Mouse (Mus musculus) thymus, adult 2 months (tissue): ENCODE measurements around the gene Vat1l. TPM values are rescaled to one million over a fixed set of nuclear protein-coding genes. Genes with fewer than 3 reads are reported as not detected.

ENCODE experiments used
- DNase-seq: peaks from one replicate; pipeline ENCODE4 v3.0.0; 2021
- H3K27ac ChIP-seq: fragments of 200-500 bp; 2 replicates; pipeline ENCODE4 v1.5.1; 2012; ENCODE audit warnings: low read length, control low read depth; ENCODE audit not compliant: control insufficient read depth, insufficient read depth
- H3K27me3 ChIP-seq: fragments of 200-500 bp; 2 replicates; pipeline ENCODE4 v1.6.1; 2012; ENCODE audit warnings: mild to moderate bottlenecking, low read length, moderate library complexity, mixed read lengths; ENCODE audit not compliant: control insufficient read depth, insufficient read depth
- H3K36me3 ChIP-seq: fragments of 200-500 bp; 2 replicates; pipeline ENCODE4 v1.6.1; 2012; ENCODE audit warnings: mild to moderate bottlenecking, low read length, moderate library complexity; ENCODE audit not compliant: control insufficient read depth, insufficient read depth
- H3K4me1 ChIP-seq: fragments of 200-500 bp; replicated peaks from 2 replicates; pipeline ENCODE4 v1.6.1; 2012; ENCODE audit warnings: low read length; ENCODE audit not compliant: control insufficient read depth, insufficient read depth
- H3K4me3 ChIP-seq: fragments of 200-500 bp; 2 replicates; pipeline ENCODE4 v1.5.1; 2012; ENCODE audit warnings: mild to moderate bottlenecking, low read length, control low read depth, moderate library complexity; ENCODE audit not compliant: control insufficient read depth, insufficient read depth
- CTCF ChIP-seq: fragments of 200-500 bp; IDR thresholded peaks from 2 replicates; pipeline ENCODE4 v1.5.1; 2012; ENCODE audit warnings: mild to moderate bottlenecking, control low read depth, low read length, moderate library complexity, borderline replicate concordance; ENCODE audit not compliant: control insufficient read depth, poor library complexity, insufficient read depth; ENCODE audit errors: extremely low read depth
- POLR2A ChIP-seq: fragments of 200-500 bp; IDR thresholded peaks from 2 replicates; pipeline ENCODE4 v1.6.1; 2012; ENCODE audit warnings: mild to moderate bottlenecking, low read length, control low read depth, moderate library complexity; ENCODE audit not compliant: control insufficient read depth, poor library complexity, insufficient read depth; ENCODE audit errors: extremely low read depth
- WGBS: fragments of 180-500 bp; shearing (Covaris S2); methylation state at CpG from one replicate; pipeline ENCODE4 v1.1.7; 2018; 5-methylcytosine and 5-hydroxymethylcytosine counted together
- polyA plus RNA-seq: library from polyadenylated mRNA; depleted of rRNA; stranded (reverse); fragments of >200 nt; gene quantifications from 2 replicates; pipeline ENCODE4 v1.2.3, GENCODE M21; 2012

Gene Vat1l
- polyA plus RNA-seq, 1 experiment = 0.24 TPM

DNA sequence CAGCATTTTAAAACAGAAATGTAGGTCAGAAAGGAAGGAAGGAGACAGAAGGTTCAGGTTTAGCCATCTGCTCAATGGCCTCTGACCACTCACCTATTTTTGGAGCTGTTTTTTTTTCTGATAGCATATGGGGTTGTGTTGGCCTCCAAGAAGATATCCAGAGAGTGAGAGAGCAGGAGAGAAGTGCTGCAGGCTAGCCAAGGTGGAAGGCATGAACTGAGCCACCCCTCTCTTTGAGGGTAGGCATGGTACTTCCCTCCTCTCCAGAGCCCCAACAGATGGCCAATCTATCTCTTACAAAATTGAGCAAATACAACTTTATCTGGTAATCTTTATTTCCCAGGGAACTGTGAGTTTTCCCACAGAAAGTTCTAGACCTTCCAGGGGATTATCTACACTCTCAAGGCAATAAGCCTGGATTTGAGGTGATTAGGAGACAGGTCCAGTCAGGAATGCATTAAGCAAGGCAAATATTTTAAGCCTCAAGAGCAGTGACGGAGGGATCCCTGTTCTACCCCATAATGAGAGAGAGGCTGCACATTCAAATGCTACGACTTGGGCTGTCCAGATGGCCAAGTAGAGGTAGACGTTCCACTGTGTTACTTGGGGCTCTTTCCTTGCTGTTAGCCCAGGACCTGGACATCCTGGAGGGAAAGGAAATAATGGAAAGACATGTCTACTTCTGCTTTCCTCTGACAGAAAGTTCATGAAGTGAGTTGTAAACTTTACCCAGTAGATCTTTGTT lies 46.1 kb downstream of the Vat1l start:
- Histone ChIP-seq H3K36me3 (no peaks in the 10 kb centered on the region), H3K27me3 (no peaks in the 10 kb centered on the region), H3K4me1 (no peaks in the 10 kb centered on the region), H3K27ac (no peak overlapping the region), H3K4me3 (no peak overlapping the region)
- TF ChIP-seq POLR2A = no peak
- TF ChIP-seq CTCF = no peak
- DNase-seq = no peak
- WGBS = 92% methylated on average over 3 of the region's 3 CpGs

DNA sequence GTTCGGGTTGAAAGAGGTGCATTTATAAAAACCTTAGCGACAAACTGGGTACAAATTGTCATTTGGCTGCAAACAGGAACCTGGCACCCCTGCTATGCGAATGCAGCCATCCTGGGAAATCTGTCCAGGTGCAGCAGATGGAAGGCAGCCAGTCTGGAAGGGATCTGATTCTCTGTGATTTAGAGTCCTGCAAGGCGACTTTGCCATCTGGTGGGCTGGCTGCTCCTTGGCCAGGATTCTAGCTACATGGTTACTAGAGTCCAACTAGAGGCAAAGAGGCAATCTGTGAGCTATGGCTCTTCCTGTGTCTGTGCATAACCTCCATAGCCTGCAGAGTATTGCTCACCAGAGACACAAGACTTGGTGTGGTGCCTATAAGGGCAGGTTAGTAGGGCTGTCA lies 53.3 kb downstream of the Vat1l start:
- H3K4me3 ChIP-seq = no peak overlapping the region
- TF ChIP-seq CTCF (no peak), POLR2A (no peak)
- 86% methylated on average over 4 of the region's 4 CpGs for WGBS
- no peaks in the 10 kb centered on the region for H3K27me3 ChIP-seq
- no peak overlapping the region for H3K27ac ChIP-seq
- no peaks in the 10 kb centered on the region for H3K36me3 ChIP-seq
- DNase-seq = no peak
- H3K4me1 ChIP-seq = no peaks in the 10 kb centered on the region

DNA sequence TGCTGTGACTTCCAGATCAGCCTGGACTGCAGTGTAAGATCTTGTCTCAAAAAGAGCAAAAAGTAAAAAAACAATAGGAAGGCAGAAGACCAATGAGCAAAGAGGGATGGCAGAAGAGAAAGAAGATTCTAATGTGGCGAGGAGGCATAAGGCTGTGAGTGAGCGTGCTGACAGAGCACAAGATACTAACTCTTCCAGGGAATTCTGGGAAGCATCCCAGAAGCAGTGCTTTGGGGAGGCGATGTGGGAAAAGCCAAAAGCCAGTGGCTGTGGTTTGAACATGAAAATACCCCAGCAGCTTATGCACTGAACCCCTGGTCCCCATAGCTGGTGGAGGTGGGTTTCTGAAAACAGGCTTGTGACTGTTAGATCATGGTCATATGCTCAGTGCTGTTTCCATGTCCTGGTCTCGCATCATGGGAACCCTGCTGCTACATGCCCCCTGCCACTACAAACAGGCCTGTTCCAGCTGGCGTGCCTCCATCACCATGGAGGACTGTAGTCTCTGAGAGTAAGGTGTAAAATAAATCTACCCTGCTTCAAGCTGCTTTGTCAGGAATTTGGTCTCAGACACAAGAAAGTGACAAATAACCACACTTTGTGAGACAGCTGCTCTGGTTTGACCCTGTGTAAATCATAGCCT lies 54.4 kb downstream of the Vat1l start:
- no peak for TF ChIP-seq CTCF
- TF ChIP-seq POLR2A = no peak
- Histone ChIP-seq H3K4me1 (no peaks in the 10 kb centered on the region), H3K27me3 (no peaks in the 10 kb centered on the region), H3K27ac (no peak overlapping the region), H3K36me3 (no peaks in the 10 kb centered on the region), H3K4me3 (no peak overlapping the region)
- no peak for DNase-seq
- 92% methylated on average over 5 of the region's 5 CpGs for WGBS

DNA sequence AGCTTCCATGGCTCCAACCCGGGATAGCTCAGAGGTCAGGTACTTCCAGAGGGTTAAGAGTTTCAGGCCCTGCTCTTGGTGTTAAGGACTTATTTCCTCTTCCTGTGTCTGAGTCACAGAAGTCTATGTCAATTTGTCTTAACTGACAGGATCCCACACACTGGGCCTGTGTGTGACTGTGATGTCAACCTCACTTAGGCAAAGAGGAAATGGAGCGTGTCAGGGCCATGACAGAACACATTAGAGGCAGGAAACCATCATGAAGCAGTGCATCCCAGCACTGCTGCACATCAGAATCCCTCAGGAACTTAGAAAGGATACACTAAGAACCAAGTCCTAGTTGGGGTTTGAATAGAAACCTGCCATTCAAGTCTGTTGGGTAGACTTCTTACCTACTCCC lies 56.9 kb downstream of the Vat1l start:
- H3K4me1 ChIP-seq = no peaks in the 10 kb centered on the region
- H3K27ac ChIP-seq = no peak overlapping the region
- no peaks in the 10 kb centered on the region for H3K27me3 ChIP-seq
- H3K36me3 ChIP-seq = no peaks in the 10 kb centered on the region
- WGBS = 22% methylated on average over 2 of the region's 2 CpGs
- DNase-seq = no peak
- no peak overlapping the region for H3K4me3 ChIP-seq
- TF ChIP-seq CTCF (no peak), POLR2A (no peak)

DNA sequence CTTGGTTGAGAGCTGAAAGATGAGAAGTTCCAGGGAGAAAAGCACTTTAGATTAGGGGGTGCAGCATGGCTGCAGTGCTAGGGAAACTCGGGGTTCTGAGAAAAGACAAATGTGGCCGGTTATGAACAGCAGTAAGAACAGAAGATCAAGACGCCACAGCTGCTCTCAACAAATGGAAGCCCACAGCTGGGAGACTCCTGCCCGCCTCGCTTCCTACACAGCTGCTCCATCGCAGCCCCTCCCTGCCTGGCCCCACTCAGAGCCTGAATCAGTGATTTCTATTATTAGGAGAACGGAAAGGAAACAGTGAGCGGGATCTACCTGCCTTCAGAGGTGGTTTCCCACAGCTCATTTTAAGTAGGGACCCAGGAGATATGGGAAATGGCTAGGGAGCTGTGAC lies 69.1 kb downstream of the Vat1l start:
- Histone ChIP-seq H3K27ac (no peak overlapping the region), H3K4me1 (no peaks in the 10 kb centered on the region), H3K4me3 (no peak overlapping the region), H3K36me3 (no peaks in the 10 kb centered on the region), H3K27me3 (no peaks in the 10 kb centered on the region)
- no peak for DNase-seq
- WGBS = 89% methylated on average over 8 of the region's 8 CpGs
- TF ChIP-seq POLR2A (no peak), CTCF (no peak)

DNA sequence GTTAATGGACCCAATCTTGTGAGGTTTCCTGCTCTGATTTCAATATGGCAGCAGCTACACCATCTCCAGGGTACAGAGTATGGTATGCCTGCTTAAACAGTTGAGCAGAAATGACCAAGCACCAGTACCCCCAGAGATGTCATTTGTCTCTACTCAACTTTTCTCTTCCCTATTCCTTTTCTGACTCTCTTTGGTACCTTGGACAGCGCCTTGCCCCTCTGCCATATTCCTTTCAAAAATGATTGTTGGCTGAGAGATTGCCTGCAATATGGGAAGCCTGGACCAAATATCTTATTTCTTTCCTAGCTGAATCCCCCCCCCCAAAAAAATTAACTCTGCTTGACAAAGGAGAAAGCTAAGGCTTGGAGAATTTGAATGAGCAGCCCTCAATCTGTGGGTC lies 75.7 kb downstream of the Vat1l start:
- TF ChIP-seq POLR2A = no peak
- no peak for TF ChIP-seq CTCF
- 70% methylated on average over 1 of the region's 1 CpGs for WGBS
- Histone ChIP-seq H3K4me1 (no peaks in the 10 kb centered on the region), H3K4me3 (no peak overlapping the region), H3K27ac (no peak overlapping the region), H3K27me3 (no peaks in the 10 kb centered on the region), H3K36me3 (no peaks in the 10 kb centered on the region)
- no peak for DNase-seq
